Mouse (Mus musculus): ENCODE data around the gene Mdfic.
"Not testable (repeated sequence)": the region's sequence is repeated elsewhere in the genome, so short reads cannot be mapped to it uniquely, and the experiment has no call there.

The Mdfic gene

GRCm38 (mm10) chr6:15720461-15720817 is at the start of gene Mdfic:
Mdfic (plus strand) TSS chr6:15720661.
- peak; percentile 63 for DNase-seq

- DNase-seq: no peak
These were observed 49.1 kb upstream of the Mdfic start for GRCm38 (mm10) chr6:15671364-15671763.

- no peak for DNase-seq
These were observed 10.4 kb upstream of the Mdfic start for GRCm38 (mm10) chr6:15710080-15710479.

- no peak for DNase-seq
These were observed 9.8 kb upstream of the Mdfic start for GRCm38 (mm10) chr6:15710706-15711105.

- DNase-seq: no peak
These were observed 7.5 kb upstream of the Mdfic start for GRCm38 (mm10) chr6:15712860-15713385.

GRCm38 (mm10) chr6:15714036-15714435 is 6.4 kb upstream of the Mdfic start:
- not testable (repeated sequence) for DNase-seq

- no peak for DNase-seq
These were observed 5.2 kb upstream of the Mdfic start for GRCm38 (mm10) chr6:15714996-15715844.

GRCm38 (mm10) chr6:15719919-15720318 is 542 bp upstream of the Mdfic start:
- peak; percentile 15 for DNase-seq

- DNase-seq: peak; percentile 66
These were observed 606 bp downstream of the Mdfic start for GRCm38 (mm10) chr6:15720818-15721715.

- no peak for DNase-seq
These were observed 1.2 kb downstream of the Mdfic start for GRCm38 (mm10) chr6:15721716-15722031.

GRCm38 (mm10) chr6:15722631-15723030 is 2.2 kb downstream of the Mdfic start:
- not testable (repeated sequence) for DNase-seq

GRCm38 (mm10) chr6:15724304-15724703 is 3.8 kb downstream of the Mdfic start:
- no peak for DNase-seq

GRCm38 (mm10) chr6:15726422-15726821 is 6.0 kb downstream of the Mdfic start:
- no peak for DNase-seq

- no peak for DNase-seq
These were observed 7.4 kb downstream of the Mdfic start for GRCm38 (mm10) chr6:15727681-15728410.

- DNase-seq: no peak
These were observed 8.6 kb downstream of the Mdfic start for GRCm38 (mm10) chr6:15728844-15729577.

GRCm38 (mm10) chr6:15730258-15730657 is 9.8 kb downstream of the Mdfic start:
- DNase-seq: no peak

- DNase-seq: no peak
These were observed 10.2 kb downstream of the Mdfic start for GRCm38 (mm10) chr6:15730666-15731065.

GRCm38 (mm10) chr6:15731452-15731851 is 11.0 kb downstream of the Mdfic start:
- no peak for DNase-seq

- no peak for DNase-seq
These were observed 17.0 kb downstream of the Mdfic start for GRCm38 (mm10) chr6:15737312-15737911.

- DNase-seq: no peak
These were observed 18.0 kb downstream of the Mdfic start for GRCm38 (mm10) chr6:15738331-15738943.

- no peak for DNase-seq
These were observed 18.7 kb downstream of the Mdfic start for GRCm38 (mm10) chr6:15739132-15739531.
